Mouse (Mus musculus) monocyte, adult 2 months (primary cell): ENCODE measurements at regions not wholly inside any gene's neighbourhood (a gene's known extent, or its start where the extent isn't known, plus 50 kb on each side); places are given as distances from the start of the nearest gene placed in this dataset.

Source experiments
- DNase-seq, 2 experiments: peaks; one replicate each; pipeline ENCODE4 v3.0.0; 2022; ENCODE audit warnings: low spot score in 2 of 2, low read depth in 1 of 2

DNA sequence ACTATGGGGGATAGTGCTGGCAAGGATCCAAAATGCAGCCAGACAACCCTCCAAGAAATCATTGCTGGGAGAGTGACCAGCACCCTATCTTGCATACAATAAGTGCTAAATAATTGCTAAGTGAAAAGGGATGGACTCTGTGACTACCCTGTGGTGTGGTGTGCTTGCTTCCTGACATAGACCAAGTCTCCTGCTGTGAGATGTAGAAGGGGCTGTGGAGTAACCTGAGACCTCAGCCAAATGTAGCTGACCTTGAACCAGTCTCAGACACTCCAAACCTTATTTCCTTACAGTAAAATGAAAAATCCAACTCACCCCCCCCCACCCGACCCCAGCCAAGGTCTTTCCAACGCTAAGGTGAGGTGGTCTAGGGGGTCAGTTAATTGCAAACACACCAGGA lies 221.2 kb upstream of the 4931429L15Rik start:
- DNase-seq = no peak

DNA sequence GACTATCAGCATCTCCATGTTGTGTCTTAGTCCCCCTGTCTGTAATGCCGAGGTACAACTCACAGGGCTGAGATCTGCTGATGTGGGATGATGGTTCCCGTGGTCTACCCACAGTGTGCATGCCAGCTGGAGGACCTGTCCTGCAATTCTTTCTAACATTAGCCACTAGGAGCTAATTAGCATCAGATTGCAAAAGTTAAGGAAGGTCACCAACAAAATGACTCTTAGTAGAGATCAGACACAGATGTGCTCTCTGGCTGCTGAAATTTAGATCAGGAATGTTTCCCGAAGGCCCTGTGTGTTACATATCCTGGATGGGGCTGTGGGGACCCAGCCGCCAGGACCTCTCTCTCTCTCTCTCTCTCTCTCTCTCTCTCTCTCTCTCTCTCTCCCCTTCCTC lies 218.8 kb upstream of the 4931429L15Rik start:
- no peak for DNase-seq

DNA sequence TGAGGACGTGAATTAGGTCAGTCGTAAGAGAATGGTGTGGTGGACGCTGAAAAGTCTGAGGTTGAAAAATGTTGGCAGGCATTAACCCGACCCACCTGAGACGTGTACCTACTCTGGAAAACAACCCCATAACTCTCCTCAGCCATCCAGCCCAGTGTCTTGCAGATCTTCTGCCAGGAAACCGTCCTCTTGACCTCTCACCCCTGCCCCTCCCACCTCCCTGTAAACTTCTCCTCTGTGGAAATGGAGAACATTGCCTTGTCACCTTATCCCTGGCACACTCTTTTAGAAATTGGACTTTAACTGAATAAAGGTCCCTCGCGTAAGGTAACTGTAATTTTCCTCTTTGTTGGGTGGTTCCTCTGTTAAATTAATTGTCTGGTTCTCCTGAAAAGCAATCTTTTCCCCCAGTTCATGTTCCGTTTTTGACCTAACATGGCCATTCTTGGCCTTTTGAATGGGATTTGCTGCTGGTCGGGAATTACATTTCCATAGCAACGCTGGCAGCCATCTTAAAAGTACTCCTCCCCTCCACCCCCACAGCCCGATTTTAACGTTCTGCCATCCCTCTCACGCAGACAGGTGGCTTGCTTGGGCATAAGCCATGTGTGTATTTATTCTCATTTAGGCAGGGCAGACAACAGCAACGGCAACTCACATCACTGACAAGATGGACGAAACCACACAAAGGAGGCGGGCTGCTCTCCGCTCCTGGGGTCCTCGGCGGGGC lies 196.8 kb upstream of the 4931429L15Rik start:
- no peak for DNase-seq

DNA sequence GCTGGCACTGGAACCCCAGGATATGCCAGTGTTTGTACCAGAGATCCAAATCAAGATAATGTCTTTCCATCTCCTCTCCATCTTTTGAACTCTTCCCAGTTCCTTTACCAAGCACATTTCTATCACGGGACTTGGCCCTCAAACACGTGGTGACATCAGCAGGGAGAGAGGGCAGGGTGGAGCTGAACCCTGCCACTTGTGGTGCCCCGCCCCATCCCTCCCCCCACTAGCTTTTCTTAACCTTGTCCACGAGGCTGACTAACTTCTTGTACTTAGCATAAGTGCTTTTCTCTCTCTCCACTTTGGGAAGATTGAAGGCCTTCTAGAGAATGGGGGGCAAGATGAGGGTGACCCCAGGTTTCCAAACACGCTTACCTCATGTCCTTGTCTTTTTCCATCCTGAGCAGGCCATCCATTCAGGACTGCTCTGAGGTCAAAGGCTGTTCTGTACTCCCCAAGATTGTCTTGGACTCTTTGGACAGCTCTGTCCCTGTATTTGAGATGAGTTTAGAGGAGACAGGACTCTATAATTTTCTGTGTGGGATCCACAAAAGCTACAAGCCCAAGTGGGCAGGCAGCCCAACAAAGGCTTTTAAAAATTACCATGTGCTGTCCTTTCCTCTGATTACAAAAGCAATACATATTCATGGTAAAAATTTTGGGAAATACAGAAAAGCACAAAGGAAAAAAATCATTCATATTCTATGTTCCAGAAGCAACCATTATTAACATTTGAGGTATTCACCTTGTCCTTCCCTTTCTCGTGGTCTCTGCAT lies 192.7 kb upstream of the 4931429L15Rik start:
- DNase-seq = no peak

DNA sequence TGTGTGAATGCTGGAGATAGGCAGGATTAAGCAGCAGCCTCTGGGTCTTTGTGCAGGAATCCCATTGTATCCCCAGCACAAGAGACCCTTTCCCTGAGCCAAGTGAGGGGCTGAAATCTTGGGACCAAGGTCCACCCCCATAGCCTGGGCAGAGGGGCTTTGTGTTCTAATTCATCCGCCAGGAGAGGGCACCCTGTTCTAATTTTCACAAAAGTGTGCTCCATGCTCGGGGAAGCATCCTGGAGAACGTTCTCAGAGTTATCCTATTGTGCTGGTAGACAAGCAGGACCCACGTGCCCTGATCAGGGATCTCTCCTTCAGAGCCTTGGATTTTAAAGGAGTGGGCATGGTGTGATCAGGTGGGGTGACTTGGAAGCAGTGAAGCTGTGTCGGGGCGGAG lies 191.5 kb upstream of the 4931429L15Rik start:
- DNase-seq = no peak

DNA sequence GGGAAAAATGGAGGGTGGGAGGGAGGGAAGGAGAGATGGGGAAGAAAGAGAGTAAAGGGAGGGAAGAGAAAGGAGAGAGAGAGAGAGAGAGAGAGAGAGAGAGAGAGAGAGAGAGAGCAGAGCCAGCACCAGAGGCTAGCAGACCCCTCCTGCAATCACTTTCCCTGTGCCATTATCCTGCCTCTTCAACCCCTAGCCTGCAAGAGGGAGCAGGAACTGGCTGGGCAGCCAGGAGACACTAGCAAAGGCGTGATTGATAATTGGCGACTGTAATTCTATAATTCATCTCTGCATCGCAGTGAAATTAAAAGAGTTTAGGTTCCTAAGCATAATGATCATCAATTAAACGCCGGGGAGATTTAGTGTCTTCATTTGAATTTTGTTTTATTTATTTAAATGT lies 190.1 kb upstream of the 4931429L15Rik start:
- DNase-seq = no peak

DNA sequence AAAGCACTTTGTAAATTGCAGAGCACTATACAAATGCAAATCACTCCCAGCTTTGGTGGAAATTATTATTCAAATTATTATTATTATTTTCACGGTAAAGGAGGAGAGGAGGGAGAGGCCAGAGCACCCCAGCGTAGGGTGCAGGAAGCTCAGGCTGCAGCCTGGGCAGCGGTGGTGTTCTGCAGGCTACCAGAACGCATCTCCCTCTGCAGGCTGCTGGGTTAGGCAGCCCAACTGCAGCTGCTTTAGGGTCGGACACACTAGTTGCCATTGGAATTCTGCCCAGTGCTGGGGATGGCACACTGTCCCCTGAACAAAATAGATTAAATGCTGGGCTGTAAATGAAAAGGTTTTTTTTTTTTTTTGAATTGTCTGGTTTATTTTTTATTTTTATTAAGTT lies 189.7 kb upstream of the 4931429L15Rik start:
- no peak for DNase-seq

DNA sequence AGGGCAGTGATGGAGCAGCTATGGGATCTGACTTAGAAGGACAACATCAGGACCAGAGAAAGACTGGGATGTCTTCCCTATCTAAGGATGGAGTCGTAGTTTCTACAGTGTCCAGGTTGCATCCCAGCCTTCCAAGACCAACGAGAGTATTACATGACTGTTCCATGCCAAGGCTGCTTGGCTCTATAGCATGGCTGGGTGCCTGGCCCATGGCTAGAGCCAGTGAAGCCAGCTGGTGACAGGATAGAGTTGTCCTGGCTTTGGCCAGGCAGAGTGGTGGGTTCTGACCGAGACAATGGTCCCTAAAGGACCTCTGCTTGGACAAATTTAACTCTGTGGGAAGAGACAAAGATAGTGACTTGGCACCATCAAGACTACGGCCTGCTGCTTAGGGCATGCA lies 187.2 kb upstream of the 4931429L15Rik start:
- DNase-seq = no peak

DNA sequence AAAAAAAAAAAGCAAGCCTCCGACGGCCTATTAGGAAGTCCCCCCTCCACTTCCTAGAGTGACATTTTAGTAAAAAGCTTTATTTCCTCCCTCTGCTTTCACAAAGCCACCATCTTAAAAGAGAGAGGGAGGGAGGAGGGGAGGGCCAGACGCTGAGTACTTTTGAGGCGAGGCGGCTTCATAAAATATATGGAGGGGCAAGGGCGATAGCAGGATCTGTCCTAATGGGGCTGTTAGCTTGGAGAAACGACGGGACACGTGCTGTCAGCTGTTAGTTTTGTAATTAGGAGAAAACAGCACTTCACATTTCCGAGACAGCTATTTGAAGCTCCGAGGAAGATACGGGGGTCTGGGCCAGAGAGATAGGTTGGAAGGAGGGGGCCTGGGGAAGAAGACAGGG lies 184.8 kb upstream of the 4931429L15Rik start:
- DNase-seq = no peak

DNA sequence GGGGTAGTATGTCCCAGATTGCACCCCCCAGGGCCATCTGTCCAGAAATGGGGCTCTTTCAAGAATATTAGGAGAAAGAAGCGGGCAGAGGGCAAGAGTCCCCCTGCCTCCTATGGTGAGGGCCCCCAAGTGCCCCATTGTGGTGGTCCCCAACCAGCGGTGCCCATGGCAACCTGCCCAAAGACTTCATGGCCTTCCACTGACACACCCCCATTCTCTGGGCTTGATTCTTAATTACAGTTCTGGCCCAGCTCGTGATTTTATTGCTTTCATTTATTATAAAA lies 184.3 kb upstream of the 4931429L15Rik start:
- no peak for DNase-seq

DNA sequence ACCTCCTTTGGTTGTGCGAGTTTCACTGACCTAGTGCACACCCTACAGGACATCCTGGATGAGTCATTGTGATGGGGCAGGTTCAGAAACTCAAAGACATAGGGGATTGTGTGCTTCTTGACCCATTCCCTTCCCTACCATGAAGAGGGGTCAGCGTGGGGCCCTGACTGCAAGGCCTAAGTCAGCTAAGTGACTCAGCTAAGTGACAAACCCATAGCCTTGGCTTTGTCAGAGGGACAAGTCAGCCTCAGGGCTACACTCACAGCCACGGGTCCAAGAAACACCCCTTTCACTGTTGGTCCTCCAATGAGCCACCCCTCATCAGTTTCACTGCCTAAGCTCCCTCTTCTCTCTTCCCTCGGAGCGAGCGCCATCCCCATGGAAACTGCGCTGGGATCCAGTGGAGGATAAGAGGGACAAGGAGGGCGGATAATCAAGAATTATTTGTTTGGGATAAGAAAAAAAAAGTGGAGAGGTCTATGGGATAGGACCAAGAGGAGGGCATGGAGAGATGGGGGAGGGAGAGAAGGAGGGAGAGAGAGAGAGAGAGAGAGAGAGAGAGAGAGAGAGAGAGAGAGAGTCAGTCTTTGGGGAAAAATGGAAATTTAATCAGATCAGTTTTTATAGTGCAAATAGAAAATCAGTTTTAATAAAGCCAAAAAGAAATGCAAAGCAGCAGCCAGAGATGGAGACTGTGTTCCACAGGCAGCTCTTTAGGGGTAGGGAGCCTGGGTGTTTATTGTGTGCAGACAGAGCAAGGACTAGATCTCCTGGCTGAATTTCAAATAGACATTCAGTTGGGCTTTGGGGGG lies 183.7 kb upstream of the 4931429L15Rik start:
- DNase-seq = no peak

DNA sequence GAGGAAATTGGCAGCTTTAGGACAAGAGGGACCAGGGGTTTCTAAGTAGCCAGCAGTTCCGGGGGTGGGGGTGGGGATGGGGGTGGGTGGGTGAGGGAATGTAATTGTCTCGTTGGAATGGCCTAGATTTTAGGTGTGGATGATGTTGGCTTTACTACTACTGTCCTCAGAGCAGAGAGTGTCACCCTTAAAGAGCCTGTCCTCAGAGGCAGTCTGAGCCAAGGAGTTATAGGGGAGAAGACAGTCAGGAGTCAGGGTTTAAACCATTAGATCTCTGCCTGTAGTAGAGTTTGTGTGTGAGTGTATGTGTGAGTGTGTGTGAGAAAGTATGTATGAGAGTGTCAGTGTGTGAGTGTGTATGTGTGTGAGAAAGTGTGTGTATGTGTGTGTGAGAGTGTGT lies 179.6 kb upstream of the 4931429L15Rik start:
- no peak for DNase-seq

DNA sequence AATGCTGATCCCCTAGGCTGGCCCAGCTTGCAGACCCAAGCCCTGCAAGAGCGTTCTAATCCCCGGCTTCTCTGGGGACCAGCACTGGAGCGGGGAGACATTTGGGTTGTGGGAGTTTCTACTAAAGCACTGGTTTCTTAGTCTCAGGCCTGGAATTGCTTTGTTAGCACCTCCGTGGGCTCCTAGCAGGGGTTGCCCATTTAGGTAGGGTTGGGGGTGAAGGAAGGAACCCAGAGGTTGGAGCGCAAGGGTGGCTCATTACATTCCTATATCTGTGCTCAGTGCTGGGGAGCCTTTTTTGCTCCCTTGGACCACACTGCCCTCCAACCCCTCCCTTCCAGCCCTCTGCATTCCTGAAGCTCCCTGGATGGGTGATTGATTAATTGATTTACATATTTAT lies 179.1 kb upstream of the 4931429L15Rik start:
- DNase-seq = no peak

DNA sequence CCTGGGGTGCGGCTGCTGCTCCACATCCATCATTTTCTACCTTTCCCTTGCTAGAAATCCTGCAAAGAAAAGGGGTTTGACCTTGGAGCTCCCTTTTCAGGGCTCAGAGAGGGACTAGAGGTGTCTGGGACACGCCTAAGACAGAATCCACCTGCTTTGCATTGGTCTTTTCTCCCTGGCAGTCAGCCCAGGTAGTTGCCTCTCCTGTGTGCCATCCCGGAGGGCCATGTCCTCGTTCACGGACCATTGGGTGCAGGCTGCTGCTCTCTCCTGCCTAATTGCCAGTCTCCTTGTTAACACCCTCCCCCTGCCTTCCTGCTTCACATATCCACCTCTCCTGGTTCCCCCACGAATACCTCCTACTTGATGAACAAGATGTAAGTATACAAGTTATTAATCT lies 175.5 kb upstream of the 4931429L15Rik start:
- no peak for DNase-seq

DNA sequence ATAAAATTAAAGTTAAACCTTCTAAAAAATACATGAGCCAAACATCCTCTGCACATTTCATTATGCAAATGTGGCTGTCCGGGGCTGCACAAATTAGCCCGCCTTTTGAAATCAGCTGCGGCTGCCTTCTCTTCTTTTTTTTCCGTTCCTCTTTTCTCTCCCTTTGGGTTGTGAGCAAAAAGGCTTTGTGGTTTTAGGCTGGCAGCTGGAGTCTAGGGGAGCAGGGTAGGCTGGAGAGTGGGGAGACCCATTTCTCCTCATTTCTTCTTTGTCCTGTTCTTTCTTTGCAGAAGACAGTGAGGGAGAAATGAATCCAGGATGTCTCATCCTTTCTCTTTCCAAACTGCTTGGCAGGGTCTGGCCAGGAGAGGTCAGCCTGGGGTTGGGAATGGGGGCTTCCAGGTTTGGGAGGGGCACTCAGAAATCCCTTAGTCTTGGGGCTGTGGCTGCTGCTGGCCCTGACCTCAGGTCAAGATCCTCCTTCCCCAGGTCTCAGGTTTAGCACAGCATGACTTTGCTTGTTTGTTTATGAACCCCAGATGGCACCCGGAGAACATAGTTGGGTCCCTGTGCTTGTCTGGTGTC lies 163.2 kb upstream of the 4931429L15Rik start:
- DNase-seq = no peak

DNA sequence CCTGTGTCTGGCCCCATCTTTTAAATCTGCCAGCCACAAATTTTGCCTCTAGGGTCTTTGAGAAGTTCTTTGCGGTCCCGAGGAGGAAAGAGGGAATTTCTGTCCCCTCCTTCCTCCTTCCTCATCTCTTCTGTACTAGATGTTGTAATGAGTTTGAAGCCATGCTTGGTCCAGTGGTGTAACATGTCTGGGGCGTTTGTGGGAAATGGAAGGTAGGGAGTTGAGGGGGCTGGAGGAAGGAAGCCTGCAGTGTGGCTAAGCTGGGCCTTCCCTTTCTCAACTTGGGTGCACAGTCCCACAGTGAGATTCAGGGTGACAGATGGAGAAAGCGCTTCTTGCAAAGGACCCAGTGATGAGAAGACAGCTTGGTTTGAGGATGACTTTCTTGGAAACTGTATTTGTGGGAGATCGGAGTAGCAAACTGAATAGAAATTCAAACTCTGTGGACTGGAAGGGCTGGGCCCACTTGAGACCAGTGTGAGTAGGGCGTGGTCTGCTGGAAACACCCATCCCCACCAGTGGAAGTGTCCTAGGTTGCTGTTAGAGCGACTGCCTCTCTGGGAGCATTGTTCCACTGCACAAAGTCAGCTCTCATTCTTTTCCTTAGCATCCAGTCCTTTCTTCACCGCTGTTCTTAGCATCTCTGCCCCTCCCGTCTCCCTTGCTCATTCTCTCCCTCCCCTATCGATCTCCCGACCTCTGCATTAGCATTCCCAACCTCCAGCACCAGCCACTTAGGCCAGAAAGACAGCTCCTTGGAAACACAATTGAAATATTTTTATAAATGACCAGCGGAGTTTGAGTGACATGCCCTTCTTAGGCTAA lies 162.5 kb upstream of the 4931429L15Rik start:
- no peak for DNase-seq

DNA sequence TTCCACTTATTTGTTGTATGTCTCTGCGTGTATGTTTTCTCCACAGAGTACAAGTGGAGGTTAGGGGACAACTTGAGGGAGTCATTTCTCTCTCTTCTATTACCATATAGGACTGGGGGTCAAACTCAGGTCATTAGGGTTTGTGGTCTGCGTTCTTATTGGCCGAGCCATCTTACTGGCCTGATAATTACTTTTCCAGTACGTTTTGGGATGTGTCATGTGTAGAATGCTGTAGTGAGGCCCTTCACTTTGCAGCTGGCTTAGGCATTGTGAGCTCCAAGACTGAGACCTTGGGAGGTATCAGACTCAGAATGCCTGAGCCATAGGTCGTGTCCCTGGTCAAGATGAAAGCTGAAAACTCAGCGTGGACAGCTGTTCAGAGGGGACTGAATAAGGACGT lies 161.7 kb upstream of the 4931429L15Rik start:
- no peak for DNase-seq

DNA sequence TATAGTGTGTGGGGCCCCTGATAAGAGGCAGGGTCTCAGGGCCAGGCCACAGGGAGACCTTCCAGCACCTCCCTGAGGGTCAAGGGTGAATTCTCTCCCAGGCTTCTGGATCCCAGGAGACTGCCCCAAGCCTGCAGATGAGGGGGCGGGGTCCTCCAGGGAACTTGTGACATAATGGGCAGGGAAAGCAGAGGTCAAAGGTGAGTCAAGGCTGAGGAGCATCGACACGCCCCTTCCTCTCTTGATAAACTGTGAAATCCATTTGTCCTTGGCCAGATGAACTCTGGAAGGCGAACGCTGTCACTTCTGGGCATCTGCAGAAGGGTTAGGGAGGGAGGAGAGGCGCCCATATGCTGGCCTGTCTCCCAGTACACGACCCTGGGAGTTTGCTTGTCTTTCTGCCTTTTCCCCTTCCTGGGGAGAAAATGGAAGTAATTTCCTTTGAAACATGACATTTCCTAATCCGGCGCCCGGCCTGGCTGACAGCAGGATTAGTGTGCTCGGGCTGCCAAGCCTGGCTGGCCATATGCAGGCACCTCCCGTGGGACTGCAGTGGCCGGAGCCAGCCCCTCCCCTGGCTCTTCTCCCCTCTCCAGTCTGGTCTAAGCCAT lies 160.4 kb upstream of the 4931429L15Rik start:
- DNase-seq = no peak

DNA sequence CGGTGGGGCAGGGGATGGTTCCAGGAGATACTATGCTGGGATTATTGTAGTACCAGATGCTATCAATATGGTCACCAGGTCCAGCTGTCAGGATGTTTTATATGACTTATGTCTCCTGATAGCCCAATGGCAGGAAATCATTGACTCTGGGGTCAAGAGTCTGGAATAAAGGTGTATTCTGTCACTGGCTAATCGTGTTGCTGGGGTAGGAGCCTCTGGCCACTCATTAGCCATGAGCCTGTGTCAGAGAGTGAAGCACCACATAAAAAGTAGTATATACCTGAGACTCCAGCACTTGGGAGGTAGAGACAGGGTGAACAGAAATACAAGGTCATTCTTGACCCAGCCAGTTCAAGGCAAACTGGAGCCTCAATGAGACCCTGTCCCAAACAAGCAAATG lies 158.8 kb upstream of the 4931429L15Rik start:
- DNase-seq = no peak

DNA sequence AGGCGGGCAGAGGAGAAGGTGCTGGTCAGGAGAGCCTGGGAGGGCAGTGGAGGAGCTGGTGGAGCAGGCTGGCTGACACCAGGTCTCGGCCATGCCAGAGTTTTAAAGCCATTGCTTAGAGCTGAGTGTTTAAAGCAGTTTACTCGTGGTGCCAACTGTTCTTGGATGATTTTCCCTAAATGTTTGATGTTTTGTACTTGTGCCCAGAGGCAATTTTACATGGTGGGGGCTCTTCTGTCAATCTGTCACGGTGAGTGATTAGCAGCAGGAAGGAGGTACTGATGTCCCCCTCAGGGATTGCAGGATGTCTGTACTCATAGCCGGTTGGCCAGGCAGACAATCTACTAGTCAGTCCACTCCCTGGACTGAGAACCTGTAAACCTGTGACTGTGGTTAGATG lies 156.7 kb upstream of the 4931429L15Rik start:
- no peak for DNase-seq

DNA sequence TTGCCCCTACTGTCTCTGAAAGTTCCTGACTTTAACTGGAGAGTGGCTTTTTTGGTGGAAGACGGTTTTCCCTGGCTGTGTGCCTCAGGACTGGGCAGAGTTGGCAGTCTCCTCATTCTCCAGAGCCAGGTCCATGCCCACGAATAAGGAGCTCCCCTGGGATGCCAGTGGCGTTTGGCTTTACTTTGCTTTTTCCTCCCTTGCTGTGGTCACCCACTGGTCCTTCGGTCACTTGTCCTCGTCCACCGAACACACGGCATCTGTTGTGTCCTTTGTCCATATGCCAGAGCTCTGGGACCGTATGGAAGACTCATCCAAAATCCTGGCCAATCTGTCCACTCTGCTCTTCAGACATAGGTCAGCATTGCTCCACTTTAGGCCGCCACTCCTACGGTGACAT lies 153.9 kb upstream of the 4931429L15Rik start:
- no peak for DNase-seq
